Mouse (Mus musculus) erythroblast, adult 5-6 weeks (primary cell): ENCODE data around the gene Tomm40. TPM values are rescaled to one million over a fixed set of nuclear protein-coding genes. Genes with fewer than 3 reads are reported as not detected.
A peak's percentile ranks its signal among the peaks of the same experiment; 100 is the strongest.

ENCODE experiments used
- ATAC-seq: replicated peaks from 2 replicates; pipeline ENCODE4 v1.8.0; 2016; ENCODE audit warnings: moderate number of reproducible peaks, mild to moderate bottlenecking, moderate TSS enrichment, inconsistent platforms; ENCODE audit not compliant: poor library complexity, low FRiP score, severe bottlenecking
- total RNA-seq, 2 experiments: library from RNA; stranded (forward) in 1 of 2; stranded (reverse) in 1 of 2; fragments of 150-400 nt in 1 of 2; fragments of 200-764, 138-1000 nt in 1 of 2; gene quantifications; 2 replicates each; pipeline versions ENCODE4 v1.2.3 to v1.2.4; 2015 to 2017; ENCODE audit warnings: low replicate concordance in 2 of 2

The Tomm40 gene
- total RNA-seq, 2 experiments from 2014 or later: 3.4 to 6.5 TPM

DNA sequence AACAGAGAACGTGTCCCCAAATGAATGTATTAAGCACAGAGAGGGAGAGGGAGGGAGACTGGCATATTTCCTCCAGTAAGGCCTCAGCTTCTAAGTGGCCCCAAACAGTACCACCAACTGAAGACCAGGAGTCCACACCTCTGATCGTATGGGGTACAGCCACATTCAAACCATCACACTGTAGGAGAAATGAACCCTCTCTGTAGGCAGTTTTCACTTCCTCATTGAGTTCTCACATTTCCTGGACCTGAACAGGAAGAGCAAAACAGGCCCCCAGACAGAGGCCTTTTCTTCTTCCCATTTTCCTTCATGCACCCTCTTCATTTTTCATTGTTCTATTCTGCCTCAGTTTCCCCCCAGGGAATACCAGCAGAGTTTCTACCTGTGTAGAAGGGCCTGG lies 47.8 kb downstream of the Tomm40 start:
- no peak for ATAC-seq

DNA sequence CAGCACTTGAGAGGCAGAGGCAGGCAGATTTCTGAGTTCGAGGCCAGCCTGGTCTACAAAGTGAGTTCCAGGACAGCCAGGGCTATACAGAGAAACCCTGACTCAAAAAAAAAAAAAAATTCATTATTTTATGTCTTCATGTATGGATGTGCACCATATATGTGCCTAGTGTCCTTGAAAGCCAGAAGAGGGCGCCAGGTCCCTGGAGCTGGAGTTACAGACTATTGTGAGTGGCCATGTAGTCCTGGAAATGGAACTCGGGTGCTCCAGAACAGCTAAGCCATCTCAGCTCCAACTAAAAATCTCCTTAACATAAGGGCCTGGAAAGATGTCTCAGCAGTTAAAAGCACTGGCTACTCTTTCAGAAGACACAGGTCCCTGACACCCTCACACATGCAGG lies 48.5 kb downstream of the Tomm40 start:
- no peak for ATAC-seq

DNA sequence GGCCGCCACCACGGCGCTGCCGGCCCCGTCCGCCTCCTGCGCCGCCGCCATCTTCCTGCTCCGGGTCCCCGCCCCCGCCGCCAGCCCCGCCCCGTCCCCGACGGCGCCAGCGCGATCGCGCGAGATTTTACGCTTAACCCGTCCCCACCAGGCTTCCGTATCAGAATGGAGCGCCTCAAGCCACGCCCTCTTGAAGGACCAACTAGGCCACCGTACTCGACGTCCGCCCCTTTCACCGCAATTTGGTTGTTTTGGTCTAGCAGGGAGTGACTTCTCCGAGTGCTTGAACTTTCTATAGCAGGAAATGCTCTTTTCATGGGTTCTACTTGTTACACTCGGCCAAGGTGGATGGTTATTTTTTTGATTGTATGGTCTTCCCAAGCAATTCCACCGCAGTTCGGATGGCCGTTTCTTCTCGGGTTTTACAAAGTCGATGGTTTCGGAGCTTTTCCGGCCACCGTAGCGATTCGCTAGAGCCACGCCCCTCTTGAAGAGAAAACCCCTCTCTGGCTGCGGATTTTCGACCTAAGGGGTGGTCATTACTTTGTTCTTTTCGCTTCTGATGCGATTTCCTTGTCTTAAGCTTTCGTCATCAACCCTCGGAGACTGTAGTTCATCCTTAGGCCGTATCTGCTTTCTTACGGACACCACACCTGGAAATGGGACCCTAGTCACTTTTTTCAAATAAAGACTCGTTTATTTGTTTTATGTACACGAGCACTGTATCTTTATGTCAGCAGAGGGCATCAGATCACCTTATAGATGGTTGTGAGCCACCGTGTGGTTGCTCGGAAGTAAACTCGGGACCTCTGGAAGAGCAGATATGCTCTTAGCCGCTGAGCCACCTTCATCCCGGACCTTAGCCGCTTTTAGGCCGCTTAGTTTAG lies 50.0 kb downstream of the Tomm40 start, which contains the start of gene Clptm1:
TSS of gene Clptm1 (minus strand) at position 79 of the 887 bp plus-strand sequence.
- ATAC-seq: peak; percentile 86

DNA sequence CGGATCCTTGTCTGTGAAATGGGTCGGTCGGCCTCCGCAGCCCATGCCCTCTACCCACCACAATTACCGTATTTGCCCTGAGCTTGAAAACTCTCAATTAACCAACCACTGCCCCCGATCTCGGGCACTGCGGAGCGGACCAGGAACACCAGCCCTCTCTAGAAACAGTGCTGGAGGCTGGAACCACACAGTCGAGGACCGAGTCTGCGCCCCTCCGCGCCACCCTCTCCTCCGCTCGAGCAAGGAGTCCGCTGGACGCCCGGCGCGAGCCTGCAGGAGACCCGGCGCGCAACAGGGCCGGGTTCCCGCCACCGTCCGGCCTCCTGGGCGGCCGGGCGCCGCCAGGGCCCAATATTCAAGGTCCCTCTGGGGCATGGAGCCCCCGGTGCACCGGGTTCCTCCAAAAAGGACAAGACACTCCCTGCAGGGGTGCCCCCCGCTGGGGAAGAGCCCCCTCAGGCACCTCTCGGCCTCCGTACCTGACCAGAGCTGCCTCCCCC lies 50.7 kb downstream of the Tomm40 start:
- ATAC-seq: peak; percentile 16

DNA sequence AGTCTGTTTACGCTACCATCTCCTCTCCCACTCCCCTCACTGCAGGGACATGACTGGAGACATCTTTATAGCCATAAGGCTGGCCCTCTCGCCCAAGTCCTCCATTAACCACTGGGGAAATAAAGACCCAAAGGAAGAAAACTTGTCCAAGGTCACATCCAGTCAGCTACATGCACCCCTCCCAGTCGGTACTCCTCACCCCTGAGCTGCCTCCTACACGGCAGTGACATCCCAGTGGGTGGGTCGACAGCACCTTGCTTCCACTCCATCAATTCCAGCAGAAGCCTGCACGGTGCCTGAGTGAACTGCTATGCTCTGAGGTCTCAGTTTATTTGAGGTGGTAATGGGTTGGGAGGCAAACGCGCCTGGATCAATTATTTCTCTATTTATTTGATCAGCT lies 51.3 kb downstream of the Tomm40 start:
- ATAC-seq: peak; percentile 29

DNA sequence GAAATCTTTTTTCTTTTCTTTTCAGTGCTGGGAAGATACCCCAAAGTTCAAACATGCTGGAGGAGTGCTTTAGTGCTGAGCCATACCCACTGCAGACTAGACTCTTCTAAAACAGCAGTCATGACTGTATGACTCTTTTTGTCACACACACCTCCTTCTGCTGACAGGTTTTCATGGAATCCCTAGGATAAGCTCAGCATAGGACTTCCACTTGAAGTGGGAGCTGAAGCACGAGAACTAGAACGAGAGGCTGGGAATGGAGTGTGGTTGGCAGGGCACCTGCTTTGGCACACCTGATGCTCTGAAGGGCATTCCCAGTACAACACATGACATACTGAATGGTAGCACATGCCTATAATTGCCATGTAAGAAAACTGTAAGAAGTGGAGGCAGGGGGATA lies 62.6 kb downstream of the Tomm40 start:
- no peak for ATAC-seq

Other genes with a start within 250 kb of the Tomm40 start
- gene Bloc1s3, start 207.1 kb downstream of the Tomm40 start, total RNA-seq (2015; ENCODE audit: low replicate concordance): 3.5 and 4.2 TPM in 2 replicates
- 0.84 and 1.5 TPM in 2 replicates for gene Bloc1s3, start 207.1 kb downstream of the Tomm40 start, total RNA-seq (2017; ENCODE audit: low replicate concordance)
- 17.9 and 18.8 TPM in 2 replicates for gene Trappc6a, start 207.0 kb downstream of the Tomm40 start, total RNA-seq (2015; ENCODE audit: low replicate concordance)
- 2.7 and 7.8 TPM in 2 replicates for gene Trappc6a, start 207.0 kb downstream of the Tomm40 start, total RNA-seq (2017; ENCODE audit: low replicate concordance)
- gene Nkpd1, start 197.6 kb downstream of the Tomm40 start, total RNA-seq (2015; ENCODE audit: low replicate concordance): not detected in 2 replicates
- not detected in 2 replicates for gene Nkpd1, start 197.6 kb downstream of the Tomm40 start, total RNA-seq (2017; ENCODE audit: low replicate concordance)
- 12.5 and 13.3 TPM in 2 replicates for gene Ppp1r37, start 152.4 kb downstream of the Tomm40 start, total RNA-seq (2015; ENCODE audit: low replicate concordance)
- 22.9 and 37.9 TPM in 2 replicates for gene Ppp1r37, start 152.4 kb downstream of the Tomm40 start, total RNA-seq (2017; ENCODE audit: low replicate concordance)
- gene Zfp296, start 138.2 kb downstream of the Tomm40 start, total RNA-seq (2015; ENCODE audit: low replicate concordance): not detected in 2 replicates
- gene Zfp296, start 138.2 kb downstream of the Tomm40 start, total RNA-seq (2017; ENCODE audit: low replicate concordance): 0.84 TPM in 1 of 2 replicates, not detected in the other
- 32.0 and 46.7 TPM in 2 replicates for gene Gemin7, start 137.8 kb downstream of the Tomm40 start, total RNA-seq (2015; ENCODE audit: low replicate concordance)
- 10.2 and 13.5 TPM in 2 replicates for gene Gemin7, start 137.8 kb downstream of the Tomm40 start, total RNA-seq (2017; ENCODE audit: low replicate concordance)
- gene Clasrp, start 111.0 kb downstream of the Tomm40 start, total RNA-seq (2015; ENCODE audit: low replicate concordance): 0.96 and 2.3 TPM in 2 replicates
- 14.9 and 21.9 TPM in 2 replicates for gene Clasrp, start 111.0 kb downstream of the Tomm40 start, total RNA-seq (2017; ENCODE audit: low replicate concordance)
- 1.5 TPM in 1 of 2 replicates, not detected in the other for gene Relb, start 86.0 kb downstream of the Tomm40 start, total RNA-seq (2015; ENCODE audit: low replicate concordance)
- 0.68 and 2.2 TPM in 2 replicates for gene Relb, start 86.0 kb downstream of the Tomm40 start, total RNA-seq (2017; ENCODE audit: low replicate concordance)
- gene Clptm1, start 50.4 kb downstream of the Tomm40 start, total RNA-seq (2015; ENCODE audit: low replicate concordance): 10.0 and 23.2 TPM in 2 replicates
- gene Clptm1, start 50.4 kb downstream of the Tomm40 start, total RNA-seq (2017; ENCODE audit: low replicate concordance): 12.0 and 15.7 TPM in 2 replicates
- 10.4 and 16.1 TPM in 2 replicates for gene Apoc2, start 37.5 kb downstream of the Tomm40 start, total RNA-seq (2015; ENCODE audit: low replicate concordance)
- 4.7 and 8.3 TPM in 2 replicates for gene Apoc2, start 37.5 kb downstream of the Tomm40 start, total RNA-seq (2017; ENCODE audit: low replicate concordance)
- gene Gm44805, start 34.0 kb downstream of the Tomm40 start, total RNA-seq (2015; ENCODE audit: low replicate concordance): not detected in 2 replicates
- not detected in 2 replicates for gene Gm44805, start 34.0 kb downstream of the Tomm40 start, total RNA-seq (2017; ENCODE audit: low replicate concordance)
- gene Apoc4, start 34.0 kb downstream of the Tomm40 start, total RNA-seq (2015; ENCODE audit: low replicate concordance): not detected in 2 replicates
- not detected in 2 replicates for gene Apoc4, start 34.0 kb downstream of the Tomm40 start, total RNA-seq (2017; ENCODE audit: low replicate concordance)
- 5.8 TPM in 1 of 2 replicates, not detected in the other for gene Apoc1, start 22.8 kb downstream of the Tomm40 start, total RNA-seq (2015; ENCODE audit: low replicate concordance)
- 3.6 TPM in 1 of 2 replicates, not detected in the other for gene Apoc1, start 22.8 kb downstream of the Tomm40 start, total RNA-seq (2017; ENCODE audit: low replicate concordance)
- gene Apoe, start 16.2 kb downstream of the Tomm40 start, total RNA-seq (2015; ENCODE audit: low replicate concordance): 53.0 and 57.3 TPM in 2 replicates
- gene Apoe, start 16.2 kb downstream of the Tomm40 start, total RNA-seq (2017; ENCODE audit: low replicate concordance): 220 and 224 TPM in 2 replicates
- not detected in 2 replicates for gene Nectin2, start 35.0 kb upstream of the Tomm40 start, total RNA-seq (2015; ENCODE audit: low replicate concordance)
- 1.0 TPM in 1 of 2 replicates, not detected in the other for gene Nectin2, start 35.0 kb upstream of the Tomm40 start, total RNA-seq (2017; ENCODE audit: low replicate concordance)
- not detected in 2 replicates for gene Bcam, start 55.6 kb upstream of the Tomm40 start, total RNA-seq (2015; ENCODE audit: low replicate concordance)
- not detected in 2 replicates for gene Bcam, start 55.6 kb upstream of the Tomm40 start, total RNA-seq (2017; ENCODE audit: low replicate concordance)
- gene Cblc, start 81.4 kb upstream of the Tomm40 start, total RNA-seq (2015; ENCODE audit: low replicate concordance): not detected in 2 replicates
- gene Cblc, start 81.4 kb upstream of the Tomm40 start, total RNA-seq (2017; ENCODE audit: low replicate concordance): not detected in 2 replicates
- 14.8 TPM in 1 of 2 replicates, not detected in the other for gene Bcl3, start 107.3 kb upstream of the Tomm40 start, total RNA-seq (2015; ENCODE audit: low replicate concordance)
- 0.84 and 1.5 TPM in 2 replicates for gene Bcl3, start 107.3 kb upstream of the Tomm40 start, total RNA-seq (2017; ENCODE audit: low replicate concordance)
- gene Gm19345, start 136.6 kb upstream of the Tomm40 start, total RNA-seq (2015; ENCODE audit: low replicate concordance): not detected in 2 replicates
- gene Gm19345, start 136.6 kb upstream of the Tomm40 start, total RNA-seq (2017; ENCODE audit: low replicate concordance): not detected in 2 replicates
- gene Ceacam16, start 145.9 kb upstream of the Tomm40 start, total RNA-seq (2015; ENCODE audit: low replicate concordance): 0.38 TPM in 1 of 2 replicates, not detected in the other
- gene Ceacam16, start 145.9 kb upstream of the Tomm40 start, total RNA-seq (2017; ENCODE audit: low replicate concordance): not detected in 2 replicates
- not detected in 2 replicates for gene Ceacam19, start 172.5 kb upstream of the Tomm40 start, total RNA-seq (2015; ENCODE audit: low replicate concordance)
- 0.28 TPM in 1 of 2 replicates, not detected in the other for gene Ceacam19, start 172.5 kb upstream of the Tomm40 start, total RNA-seq (2017; ENCODE audit: low replicate concordance)
- 0.42 TPM in 1 of 2 replicates, not detected in the other for gene Pvr, start 205.7 kb upstream of the Tomm40 start, total RNA-seq (2015; ENCODE audit: low replicate concordance)
- gene Pvr, start 205.7 kb upstream of the Tomm40 start, total RNA-seq (2017; ENCODE audit: low replicate concordance): 1.9 TPM in 1 of 2 replicates, not detected in the other
- not detected in 2 replicates for gene Igsf23, start 235.3 kb upstream of the Tomm40 start, total RNA-seq (2015; ENCODE audit: low replicate concordance)
- gene Igsf23, start 235.3 kb upstream of the Tomm40 start, total RNA-seq (2017; ENCODE audit: low replicate concordance): not detected in 2 replicates
- gene Ceacam20, start 250.0 kb upstream of the Tomm40 start, total RNA-seq (2015; ENCODE audit: low replicate concordance): not detected in 2 replicates
- not detected in 2 replicates for gene Ceacam20, start 250.0 kb upstream of the Tomm40 start, total RNA-seq (2017; ENCODE audit: low replicate concordance)